Mouse (Mus musculus): ENCODE measurements around the gene Itga4. TPM values are rescaled to one million over a fixed set of nuclear protein-coding genes. Genes with fewer than 3 reads are reported as not detected.

Gene Itga4
- polyA plus RNA-seq, 1 experiment from 2014 or later: 13.3 TPM

DNA sequence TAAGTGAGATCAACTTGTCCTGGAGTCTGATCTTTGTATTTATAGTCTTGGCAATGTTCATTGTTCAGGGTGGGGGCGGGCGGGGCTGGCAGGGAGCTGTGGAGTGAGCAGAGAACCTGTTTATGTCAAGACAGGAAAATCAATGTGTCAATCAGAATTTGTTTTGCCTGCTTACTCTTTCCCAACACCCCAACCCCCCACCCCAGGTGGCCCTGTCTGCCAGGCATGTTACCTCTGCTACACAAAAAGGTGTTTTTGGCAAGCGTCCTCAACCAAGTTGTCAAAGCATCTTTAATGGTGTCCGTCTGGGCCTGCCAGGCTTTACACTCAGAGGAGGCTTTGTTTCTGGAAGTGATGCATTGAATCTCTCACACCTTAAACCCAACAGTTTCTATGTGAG, 59.9 kb downstream of the Itga4 start:
- H3K4me1 ChIP-seq (ENCODE audit: control insufficient read depth, insufficient read depth, low read length): no peaks in the 10 kb centered on the region
- 76% methylated on average over 4 of the region's 4 CpGs for WGBS (ENCODE audit: insufficient replicate concordance)
- no peak overlapping the region for H3K27ac ChIP-seq (ENCODE audit: low read depth, low read length)
- H3K4me2 ChIP-seq: no peak overlapping the region
- no peak overlapping the region for H3K4me3 ChIP-seq (ENCODE audit: low read depth, low read length)
- no peaks in the 10 kb centered on the region for H3K27me3 ChIP-seq (ENCODE audit: control insufficient read depth, insufficient read depth, low read length)
- H3K36me3 ChIP-seq (ENCODE audit: control insufficient read depth, insufficient read depth, low read length): no peaks in the 10 kb centered on the region
- H3K9me3 ChIP-seq (replicated peaks; ENCODE audit: control insufficient read depth, low read length): no peaks in the 10 kb centered on the region
- H3K9ac ChIP-seq (ENCODE audit: low read depth, low read length): no peak overlapping the region
- no peak for ATAC-seq (replicated peaks; ENCODE audit: insufficient number of reproducible peaks, low FRiP score, low TSS enrichment)

DNA sequence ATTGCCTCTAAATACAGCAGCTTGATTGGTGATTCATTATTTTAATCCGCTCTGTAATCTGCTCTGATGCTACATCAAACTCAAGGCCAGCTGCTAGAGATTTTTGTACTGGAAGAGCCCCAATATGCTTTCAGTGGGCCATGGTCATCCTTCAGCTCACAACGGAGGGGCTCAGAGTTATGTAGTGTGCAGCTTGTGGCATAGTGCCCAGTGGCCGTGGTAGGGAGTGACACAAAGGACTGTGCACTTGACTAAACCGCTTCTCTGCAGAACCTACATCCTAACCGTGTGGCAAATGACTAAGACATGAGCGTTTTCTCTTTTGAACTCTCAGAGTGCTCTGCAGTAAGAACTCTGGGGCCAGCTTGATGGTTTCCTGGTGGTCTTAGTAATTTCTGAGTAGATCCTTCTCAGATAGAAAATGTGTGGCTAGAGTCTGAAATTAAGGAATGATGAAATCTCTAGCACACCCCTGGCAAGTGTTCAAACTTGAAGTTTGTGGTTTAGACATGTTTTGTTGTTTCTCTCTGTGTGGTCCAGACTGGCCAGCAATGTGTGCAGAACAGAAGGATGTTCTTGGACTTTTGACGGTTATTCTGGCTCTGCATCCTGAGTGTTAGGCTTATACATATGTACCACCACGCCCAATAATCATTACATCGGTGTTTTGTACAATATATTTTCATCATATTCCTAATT, 61.1 kb downstream of the Itga4 start:
- no peaks in the 10 kb centered on the region for H3K36me3 ChIP-seq (ENCODE audit: control insufficient read depth, insufficient read depth, low read length)
- no peak overlapping the region for H3K9ac ChIP-seq (ENCODE audit: low read depth, low read length)
- no peak overlapping the region for H3K4me3 ChIP-seq (ENCODE audit: low read depth, low read length)
- no peaks in the 10 kb centered on the region for H3K4me1 ChIP-seq (ENCODE audit: control insufficient read depth, insufficient read depth, low read length)
- no peak for ATAC-seq (replicated peaks; ENCODE audit: insufficient number of reproducible peaks, low FRiP score, low TSS enrichment)
- no peaks in the 10 kb centered on the region for H3K9me3 ChIP-seq (replicated peaks; ENCODE audit: control insufficient read depth, low read length)
- H3K27ac ChIP-seq (ENCODE audit: low read depth, low read length): no peak overlapping the region
- 88% methylated on average over 9 of the region's 9 CpGs for WGBS (ENCODE audit: insufficient replicate concordance)
- H3K27me3 ChIP-seq (ENCODE audit: control insufficient read depth, insufficient read depth, low read length): no peaks in the 10 kb centered on the region
- H3K4me2 ChIP-seq: no peak overlapping the region

DNA sequence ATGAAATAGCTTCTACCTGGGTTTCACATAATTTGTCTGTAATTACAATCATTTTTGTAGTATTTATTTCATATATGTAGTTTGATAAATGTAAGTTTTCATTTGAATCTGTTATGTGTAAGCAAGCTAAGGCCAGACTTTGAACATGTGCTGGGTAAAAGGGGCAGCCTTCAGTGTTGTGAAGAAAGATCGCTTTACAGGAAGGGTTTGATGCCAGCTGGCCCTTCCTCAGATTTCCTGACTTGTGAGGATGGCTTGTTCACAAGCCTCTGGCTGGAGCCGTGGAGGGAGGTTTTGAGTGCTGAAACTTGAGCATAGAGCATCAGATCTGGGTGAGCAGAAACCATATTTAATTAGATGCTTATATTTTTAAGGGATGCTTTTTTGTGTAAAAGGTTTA, 72.9 kb downstream of the Itga4 start:
- no peak for ATAC-seq (replicated peaks; ENCODE audit: insufficient number of reproducible peaks, low FRiP score, low TSS enrichment)
- no peaks in the 10 kb centered on the region for H3K4me1 ChIP-seq (ENCODE audit: control insufficient read depth, insufficient read depth, low read length)
- no peak overlapping the region for H3K27ac ChIP-seq (ENCODE audit: low read depth, low read length)
- H3K4me2 ChIP-seq: no peak overlapping the region
- no peak overlapping the region for H3K9ac ChIP-seq (ENCODE audit: low read depth, low read length)
- no peaks in the 10 kb centered on the region for H3K36me3 ChIP-seq (ENCODE audit: control insufficient read depth, insufficient read depth, low read length)
- H3K9me3 ChIP-seq (replicated peaks; ENCODE audit: control insufficient read depth, low read length): no peaks in the 10 kb centered on the region
- no peak overlapping the region for H3K4me3 ChIP-seq (ENCODE audit: low read depth, low read length)
- H3K27me3 ChIP-seq (ENCODE audit: control insufficient read depth, insufficient read depth, low read length): no peaks in the 10 kb centered on the region
- WGBS (ENCODE audit: insufficient replicate concordance): 63% methylated on average over 2 of the region's 2 CpGs

DNA sequence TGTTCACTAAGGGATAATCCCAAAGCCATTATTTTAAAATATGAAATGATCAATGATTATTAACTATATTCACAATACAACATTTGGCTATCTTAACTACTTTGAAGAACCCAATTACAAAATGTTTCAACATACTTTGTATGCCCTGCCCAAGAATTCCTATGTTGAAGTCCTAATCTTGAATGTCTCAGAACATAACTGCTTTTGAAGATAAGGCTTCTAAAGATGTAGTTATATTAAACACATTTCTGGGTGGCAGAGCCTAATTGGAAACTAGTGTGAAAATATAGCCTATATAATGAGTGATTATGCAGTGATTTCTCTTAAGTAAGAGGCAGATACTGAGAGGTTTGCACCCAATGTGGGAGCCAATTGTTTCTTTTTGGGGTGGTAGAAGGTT, 79.4 kb downstream of the Itga4 start:
- ATAC-seq (replicated peaks; ENCODE audit: insufficient number of reproducible peaks, low FRiP score, low TSS enrichment): no peak
- H3K4me2 ChIP-seq: no peak overlapping the region
- no peaks in the 10 kb centered on the region for H3K27me3 ChIP-seq (ENCODE audit: control insufficient read depth, insufficient read depth, low read length)
- no peaks in the 10 kb centered on the region for H3K4me1 ChIP-seq (ENCODE audit: control insufficient read depth, insufficient read depth, low read length)
- no peak overlapping the region for H3K9ac ChIP-seq (ENCODE audit: low read depth, low read length)
- H3K4me3 ChIP-seq (ENCODE audit: low read depth, low read length): no peak overlapping the region
- no peaks in the 10 kb centered on the region for H3K36me3 ChIP-seq (ENCODE audit: control insufficient read depth, insufficient read depth, low read length)
- no peak overlapping the region for H3K27ac ChIP-seq (ENCODE audit: low read depth, low read length)
- H3K9me3 ChIP-seq (replicated peaks; ENCODE audit: control insufficient read depth, low read length): no peaks in the 10 kb centered on the region

DNA sequence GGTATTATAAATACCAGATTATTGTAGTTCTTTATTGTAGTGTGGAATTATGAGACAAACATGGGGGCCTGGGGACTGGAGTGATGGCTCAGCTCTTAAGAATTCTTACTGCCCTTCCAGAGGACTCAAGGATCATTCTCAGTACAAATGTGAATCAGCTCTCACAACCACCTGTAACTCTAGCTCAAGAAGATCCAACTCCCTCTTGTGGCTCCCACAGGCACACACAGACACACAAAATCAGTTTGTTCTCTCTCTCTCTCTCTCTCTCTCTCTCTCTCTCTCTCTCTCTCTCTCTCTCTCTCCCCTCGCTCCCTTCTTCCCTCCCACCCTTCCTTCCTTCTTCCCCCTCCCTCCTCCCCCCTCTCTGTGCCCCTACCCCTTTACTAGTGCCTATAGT, 80.9 kb downstream of the Itga4 start:
- Histone ChIP-seq H3K27me3 (ENCODE audit: control insufficient read depth, insufficient read depth, low read length) (no peaks in the 10 kb centered on the region), H3K4me1 (ENCODE audit: control insufficient read depth, insufficient read depth, low read length) (no peaks in the 10 kb centered on the region), H3K4me3 (ENCODE audit: low read depth, low read length) (no peak overlapping the region), H3K36me3 (ENCODE audit: control insufficient read depth, insufficient read depth, low read length) (no peaks in the 10 kb centered on the region), H3K9me3 (replicated peaks; ENCODE audit: control insufficient read depth, low read length) (no peaks in the 10 kb centered on the region), H3K9ac (ENCODE audit: low read depth, low read length) (no peak overlapping the region), H3K27ac (ENCODE audit: low read depth, low read length) (no peak overlapping the region), H3K4me2 (no peak overlapping the region)
- ATAC-seq (replicated peaks; ENCODE audit: insufficient number of reproducible peaks, low FRiP score, low TSS enrichment): no peak
- WGBS (ENCODE audit: insufficient replicate concordance): 87% methylated on average over 1 of the region's 1 CpGs

DNA sequence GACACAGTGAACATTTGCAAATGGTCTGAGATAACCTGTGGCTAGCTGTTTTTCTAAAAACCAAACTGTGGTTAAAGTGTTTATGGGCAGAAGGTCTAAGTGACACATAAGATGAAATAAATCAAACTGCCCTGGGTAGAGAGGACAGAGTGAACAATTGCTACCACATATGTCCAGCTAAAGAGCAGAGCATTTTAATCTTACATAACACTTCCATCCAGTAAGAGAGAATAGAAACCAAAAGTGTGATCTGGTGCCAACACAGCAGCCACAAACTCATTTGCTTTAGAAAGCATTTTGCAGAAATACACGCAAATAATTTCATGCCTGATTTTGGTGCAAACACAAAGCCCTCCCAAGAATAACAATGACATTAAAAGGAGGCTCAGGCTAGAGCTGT, 83.8 kb downstream of the Itga4 start:
- no peaks in the 10 kb centered on the region for H3K4me1 ChIP-seq (ENCODE audit: control insufficient read depth, insufficient read depth, low read length)
- no peaks in the 10 kb centered on the region for H3K27me3 ChIP-seq (ENCODE audit: control insufficient read depth, insufficient read depth, low read length)
- no peak overlapping the region for H3K27ac ChIP-seq (ENCODE audit: low read depth, low read length)
- WGBS (ENCODE audit: insufficient replicate concordance): 68% methylated on average over 1 of the region's 1 CpGs
- no peak for ATAC-seq (replicated peaks; ENCODE audit: insufficient number of reproducible peaks, low FRiP score, low TSS enrichment)
- H3K9ac ChIP-seq (ENCODE audit: low read depth, low read length): no peak overlapping the region
- H3K4me2 ChIP-seq: no peak overlapping the region
- no peaks in the 10 kb centered on the region for H3K9me3 ChIP-seq (replicated peaks; ENCODE audit: control insufficient read depth, low read length)
- no peak overlapping the region for H3K4me3 ChIP-seq (ENCODE audit: low read depth, low read length)
- no peaks in the 10 kb centered on the region for H3K36me3 ChIP-seq (ENCODE audit: control insufficient read depth, insufficient read depth, low read length)

DNA sequence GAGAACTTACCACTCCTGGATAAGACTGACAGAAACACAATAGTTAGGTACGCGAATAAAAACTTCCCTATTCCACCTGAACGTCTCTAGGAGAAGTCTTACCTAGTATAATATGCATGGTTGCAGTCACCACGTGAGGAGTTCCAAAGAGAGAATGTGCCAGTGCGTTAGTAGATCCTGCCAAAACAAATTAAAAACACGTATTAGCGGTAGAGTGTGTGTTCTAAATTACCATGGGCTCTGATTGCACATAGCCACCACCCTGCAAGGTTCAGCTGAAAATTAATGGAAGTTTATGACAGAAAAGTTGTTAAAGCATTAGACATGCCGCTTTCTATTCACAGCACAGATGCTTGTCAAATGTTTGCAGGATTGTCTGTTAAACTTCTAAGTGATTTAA, 87.9 kb downstream of the Itga4 start:
- 82% methylated on average over 8 of the region's 8 CpGs for WGBS (ENCODE audit: insufficient replicate concordance)

DNA sequence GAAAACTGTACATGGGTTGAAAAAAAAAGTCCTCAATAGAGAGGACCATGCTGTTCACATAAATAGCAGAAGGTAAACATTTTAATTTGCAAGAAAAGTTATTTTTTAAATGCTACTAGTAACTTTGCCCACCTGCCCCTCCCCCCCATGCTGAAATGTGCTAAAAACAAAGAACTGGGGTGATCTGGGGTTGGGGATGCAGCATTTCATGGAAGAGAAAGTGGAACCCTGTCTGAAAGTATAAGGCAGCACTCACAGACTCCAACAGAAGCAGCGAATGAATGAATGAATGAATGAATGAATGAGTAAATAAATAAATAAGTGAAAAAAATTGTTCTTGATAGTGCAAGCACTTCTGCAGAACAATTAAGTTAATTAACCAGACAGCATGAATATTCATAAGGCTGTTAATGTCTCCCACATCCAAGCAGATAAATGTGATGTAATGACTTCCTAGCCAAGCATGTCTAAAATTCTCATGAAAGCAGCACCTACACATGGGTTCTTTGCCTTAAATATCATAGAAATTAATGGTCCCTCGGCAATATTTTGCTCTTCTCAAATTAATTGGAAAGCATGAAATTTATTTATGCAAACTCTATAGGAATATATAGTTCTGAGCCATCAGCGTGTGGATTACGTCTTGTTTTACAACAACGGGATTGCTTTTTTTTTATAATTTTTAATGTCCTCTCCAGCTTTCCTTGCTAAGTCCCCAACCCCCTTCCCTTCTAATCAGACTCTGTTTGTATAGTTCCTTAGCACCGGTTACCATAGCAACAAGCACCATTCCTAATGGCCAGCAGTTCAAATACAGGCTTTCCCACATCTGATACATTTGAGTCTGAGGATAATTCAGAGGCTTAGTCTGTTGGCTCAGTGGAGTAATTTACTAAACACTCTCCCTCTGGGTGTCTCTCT, 96.2 kb downstream of the Itga4 start:
- 76% methylated on average over 6 of the region's 6 CpGs for WGBS (ENCODE audit: insufficient replicate concordance)
- Histone ChIP-seq H3K27me3 (ENCODE audit: control insufficient read depth, insufficient read depth, low read length) (no peaks in the 10 kb centered on the region), H3K9me3 (replicated peaks; ENCODE audit: control insufficient read depth, low read length) (no peaks in the 10 kb centered on the region)

More for the DNA sequence above, 87.9 kb downstream of the Itga4 start:
- Histone ChIP-seq H3K4me3 (ENCODE audit: low read depth, low read length) (no peak overlapping the region), H3K9me3 (replicated peaks; ENCODE audit: control insufficient read depth, low read length) (no peaks in the 10 kb centered on the region), H3K27me3 (ENCODE audit: control insufficient read depth, insufficient read depth, low read length) (no peaks in the 10 kb centered on the region), H3K27ac (ENCODE audit: low read depth, low read length) (no peak overlapping the region), H3K9ac (ENCODE audit: low read depth, low read length) (no peak overlapping the region), H3K36me3 (ENCODE audit: control insufficient read depth, insufficient read depth, low read length) (no peaks in the 10 kb centered on the region), H3K4me1 (ENCODE audit: control insufficient read depth, insufficient read depth, low read length) (no peaks in the 10 kb centered on the region), H3K4me2 (no peak overlapping the region)
- no peak for ATAC-seq (replicated peaks; ENCODE audit: insufficient number of reproducible peaks, low FRiP score, low TSS enrichment)

More for the DNA sequence above, 96.2 kb downstream of the Itga4 start:
- Histone ChIP-seq H3K27ac (ENCODE audit: low read depth, low read length) (no peak overlapping the region), H3K4me1 (ENCODE audit: control insufficient read depth, insufficient read depth, low read length) (no peaks in the 10 kb centered on the region), H3K4me2 (no peak overlapping the region), H3K4me3 (ENCODE audit: low read depth, low read length) (no peak overlapping the region), H3K36me3 (ENCODE audit: control insufficient read depth, insufficient read depth, low read length) (no peaks in the 10 kb centered on the region), H3K9ac (ENCODE audit: low read depth, low read length) (no peak overlapping the region)
- no peak for ATAC-seq (replicated peaks; ENCODE audit: insufficient number of reproducible peaks, low FRiP score, low TSS enrichment)

Measured in heart, embryonic 11.5 days (tissue).